Mouse (Mus musculus) thymus, postnatal 25 days (tissue): ENCODE results near the gene Gm45140.

Experiments
- DNase-seq: peaks from one replicate; pipeline ENCODE4 v3.0.0; 2022

Gene Gm45140

DNA sequence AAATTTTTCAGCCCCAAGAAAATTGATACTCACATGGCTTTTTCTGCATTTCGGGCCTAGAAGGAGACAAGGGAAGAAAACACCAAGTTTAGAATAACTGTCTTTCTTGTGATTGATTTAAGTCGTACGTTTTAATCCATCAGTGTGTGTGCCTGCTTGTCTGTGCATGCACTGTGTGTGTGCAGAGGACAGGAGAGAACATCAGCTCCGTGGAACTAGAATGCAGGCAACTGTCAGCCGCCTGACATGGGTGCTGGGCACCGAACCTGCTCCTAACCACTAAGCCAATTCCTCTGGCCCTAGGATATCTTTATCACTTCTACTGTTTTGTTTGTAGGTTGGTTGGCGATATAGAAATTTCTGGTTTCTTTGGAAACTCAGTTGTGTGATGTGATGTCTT is at the start of gene Gm45140:
Gm45140 (minus strand) TSS at position 101 of the 400 bp plus-strand sequence.
- DNase-seq = no peak

DNA sequence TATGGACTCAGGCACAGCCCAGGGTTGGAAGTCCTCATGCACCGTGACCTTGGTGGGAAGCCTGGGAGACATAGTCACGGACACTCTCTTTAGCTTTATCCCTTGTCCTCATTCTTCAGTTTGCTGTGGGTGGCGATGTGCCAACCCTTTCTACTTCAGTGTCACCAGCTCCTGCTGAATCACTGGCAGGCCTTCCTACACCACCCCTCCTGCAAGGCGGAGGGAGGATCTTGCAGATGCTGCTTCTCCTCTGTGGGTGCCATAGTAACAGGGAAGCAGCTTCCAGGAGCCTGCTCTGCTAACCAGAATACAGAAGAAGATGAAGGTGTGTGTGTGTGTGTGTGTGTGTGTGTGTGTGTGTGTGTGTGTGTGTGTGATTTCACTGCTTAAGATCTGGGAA is 47.2 kb upstream of the Gm45140 start:
- no peak for DNase-seq

- DNase-seq = no peak
These were observed 46.6 kb upstream of the Gm45140 start for GRCm38 (mm10) chr6:87882221-87882620.

- peak; percentile 31 for DNase-seq
These were observed 44.0 kb upstream of the Gm45140 start for GRCm38 (mm10) chr6:87879628-87880027.

GRCm38 (mm10) chr6:87879010-87879409 is 43.4 kb upstream of the Gm45140 start:
- no peak for DNase-seq

GRCm38 (mm10) chr6:87876068-87876643 is 40.6 kb upstream of the Gm45140 start:
- DNase-seq = no peak

- DNase-seq = no peak
These were observed 40.0 kb upstream of the Gm45140 start for GRCm38 (mm10) chr6:87875562-87875961.

DNA sequence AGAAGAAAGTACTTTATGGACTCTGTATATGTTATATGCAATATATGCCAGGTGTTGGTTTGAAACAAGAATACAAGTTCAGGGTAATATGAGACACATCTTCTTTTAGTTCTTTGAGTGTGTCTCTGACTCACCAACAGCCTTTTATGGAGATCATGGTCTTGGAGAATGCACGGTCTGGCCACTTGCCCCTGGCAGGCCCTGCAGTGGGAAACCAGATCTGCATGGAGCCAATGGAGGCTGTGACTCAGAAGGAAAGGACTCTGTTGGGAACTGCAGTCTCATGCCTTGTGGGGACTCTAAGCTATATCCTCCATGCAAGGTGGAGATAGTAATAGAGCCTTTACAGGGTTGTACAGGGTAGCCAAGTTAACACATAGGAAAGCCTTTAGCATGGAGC is 39.5 kb upstream of the Gm45140 start:
- DNase-seq = no peak

DNA sequence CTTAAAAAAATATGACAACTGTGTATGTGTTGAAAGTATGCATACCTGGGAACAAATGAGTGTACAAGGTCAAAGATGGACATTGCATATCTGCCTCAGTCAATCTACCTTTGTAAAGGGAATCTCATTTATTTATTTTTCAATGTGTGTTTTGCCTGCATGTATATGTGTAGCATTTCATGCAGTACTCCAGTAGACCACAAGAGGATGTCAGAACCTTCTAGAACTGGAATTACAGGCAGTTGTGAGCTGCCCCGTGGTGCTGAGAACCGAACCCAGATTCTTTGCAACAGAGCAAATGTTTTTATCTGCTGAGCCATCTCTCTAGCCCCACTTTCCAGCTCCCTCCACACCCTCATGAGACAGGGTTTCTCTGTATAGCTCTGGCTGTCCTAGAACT is 38.4 kb upstream of the Gm45140 start:
- no peak for DNase-seq

- DNase-seq = no peak
These were observed 37.5 kb upstream of the Gm45140 start for GRCm38 (mm10) chr6:87873104-87873503.

DNA sequence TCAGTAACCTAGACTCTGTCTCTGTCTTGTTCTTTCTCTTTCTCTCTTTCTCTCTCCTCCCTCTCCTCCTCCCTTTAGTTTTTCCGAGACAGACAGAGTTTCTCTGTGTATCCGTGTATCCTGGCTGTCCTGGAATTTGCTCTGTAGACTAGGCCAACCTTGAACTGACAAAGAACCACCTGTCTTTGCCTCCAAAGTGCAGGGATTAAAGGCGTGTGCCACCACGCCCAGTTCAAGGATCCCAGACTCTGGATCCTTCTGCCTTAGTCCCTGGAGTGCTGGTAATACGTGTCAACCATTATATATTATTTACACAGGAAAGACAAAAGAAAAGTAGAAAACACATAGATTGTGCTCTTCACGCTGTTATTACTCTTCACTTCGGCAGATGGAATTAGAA is 35.6 kb upstream of the Gm45140 start:
- no peak for DNase-seq

DNA sequence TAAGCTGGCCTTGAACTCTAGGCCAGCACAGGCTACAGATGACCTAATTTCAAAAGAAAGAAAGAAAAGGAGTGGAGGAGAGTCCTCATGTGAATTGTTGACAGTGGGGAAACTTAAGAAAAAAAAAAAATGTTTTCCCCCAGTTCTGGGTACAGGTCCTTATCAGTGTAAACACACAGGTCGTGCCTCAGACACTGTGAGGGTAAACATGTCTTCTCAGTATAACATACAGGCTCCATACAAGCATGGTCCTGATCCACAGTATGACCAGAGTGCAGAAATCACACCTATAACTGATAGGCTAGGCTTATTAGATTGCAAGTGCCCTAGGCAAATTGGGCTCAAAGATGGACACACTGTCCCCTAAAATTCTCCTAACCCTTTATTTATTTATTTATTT is 34.8 kb upstream of the Gm45140 start:
- no peak for DNase-seq

DNA sequence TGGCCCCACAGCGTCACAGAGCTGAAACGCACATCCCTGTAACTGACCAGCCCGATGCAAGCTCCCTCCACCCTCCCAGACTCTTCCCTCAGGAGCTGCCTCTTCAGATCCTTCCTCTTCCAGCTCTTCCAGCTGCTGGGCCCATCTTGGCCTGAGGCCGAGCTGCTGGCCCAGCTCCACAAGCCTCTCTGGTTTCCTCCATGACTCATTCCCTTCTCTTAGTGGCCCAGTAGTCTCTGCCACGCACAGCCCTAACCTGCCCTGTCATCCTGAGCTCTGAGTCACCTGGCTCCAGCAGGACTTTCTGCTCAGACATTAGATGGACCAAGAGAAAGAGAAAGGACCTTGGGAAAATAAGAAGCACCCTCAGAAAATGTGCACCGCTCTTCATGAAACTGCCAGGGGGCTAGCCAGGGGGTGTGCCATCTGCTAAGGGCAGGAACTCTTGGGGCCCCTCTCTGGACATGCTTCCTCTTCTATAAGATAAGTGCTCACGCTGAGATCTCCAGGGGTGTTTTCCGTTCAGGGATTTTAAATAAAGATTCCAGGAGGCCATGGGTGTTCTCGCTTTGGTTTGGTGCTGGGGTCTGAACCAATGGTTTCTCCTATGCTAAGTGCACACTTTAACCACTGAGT is 33.4 kb upstream of the Gm45140 start:
- no peak for DNase-seq

- no peak for DNase-seq
These were observed 31.7 kb upstream of the Gm45140 start for GRCm38 (mm10) chr6:87867256-87867655.

GRCm38 (mm10) chr6:87866211-87866610 is 30.6 kb upstream of the Gm45140 start:
- no peak for DNase-seq

DNA sequence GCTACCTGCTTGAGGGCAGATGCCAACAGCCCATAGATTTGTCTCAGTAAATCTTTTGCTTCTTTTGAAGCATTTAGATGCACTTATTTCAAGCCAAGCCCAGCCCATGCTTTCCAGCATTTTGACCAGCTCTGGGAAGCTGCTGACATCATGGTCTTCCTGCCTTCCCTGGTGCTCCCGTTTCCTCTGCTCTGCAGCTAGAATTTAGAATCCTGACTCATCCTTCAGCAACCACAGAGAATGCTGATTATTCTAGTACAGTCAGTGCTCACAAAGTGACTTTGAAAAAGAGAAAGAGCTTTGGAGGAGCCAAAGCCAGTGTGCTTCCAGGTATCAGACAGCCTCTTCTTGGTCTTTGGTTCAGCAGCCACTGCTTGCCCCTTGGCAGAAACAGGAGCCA is 21.5 kb upstream of the Gm45140 start:
- DNase-seq = no peak

GRCm38 (mm10) chr6:87853446-87853845 is 17.9 kb upstream of the Gm45140 start:
- DNase-seq = no peak

- DNase-seq = no peak
These were observed 16.3 kb upstream of the Gm45140 start for GRCm38 (mm10) chr6:87851871-87852270.

- DNase-seq = peak; percentile 97
These were observed 15.5 kb upstream of the Gm45140 start, which contains the start of gene Cnbp for GRCm38 (mm10) chr6:87850900-87851614. Gene Cnbp, minus strand, starts transcription at chr6:87851106.

- no peak for DNase-seq
These were observed 14.7 kb upstream of the Gm45140 start for GRCm38 (mm10) chr6:87850155-87850899.

DNA sequence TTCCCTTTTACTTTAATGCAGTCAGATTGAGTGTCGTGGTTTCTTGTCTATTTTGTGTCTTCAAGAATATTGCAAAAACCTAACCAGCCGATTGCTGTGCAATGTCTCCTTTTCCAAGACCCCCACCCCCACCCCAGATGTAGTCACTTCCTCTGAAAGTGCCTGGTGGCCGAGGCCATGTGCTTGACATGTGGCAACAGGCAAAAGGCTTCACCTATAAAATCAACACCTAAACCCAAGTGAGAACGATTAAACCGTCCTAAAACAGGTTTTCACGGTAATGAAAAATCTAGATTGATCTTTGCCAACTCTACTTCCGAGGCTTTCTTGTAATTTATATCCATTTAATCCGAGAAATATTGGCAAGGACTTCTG is 14.2 kb upstream of the Gm45140 start:
- peak; percentile 16 for DNase-seq

DNA sequence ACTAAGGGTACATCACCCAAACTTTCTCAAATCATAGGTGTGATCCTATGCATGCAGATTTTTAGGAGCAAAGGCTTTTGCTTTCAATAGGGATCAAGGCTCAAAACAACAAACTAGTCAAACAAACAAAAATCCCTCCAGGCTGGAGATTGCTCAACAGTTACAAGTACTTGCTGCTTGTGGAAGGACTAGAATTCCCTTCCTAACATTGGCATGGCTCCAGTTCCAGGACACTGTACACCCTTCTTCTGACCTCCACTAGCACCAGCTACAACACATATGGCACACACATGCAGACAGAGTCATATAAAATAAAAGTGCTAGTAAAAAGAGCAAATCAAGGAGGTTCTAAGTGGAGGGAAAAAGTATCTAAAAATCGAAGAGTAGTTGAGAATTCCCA is 11.2 kb upstream of the Gm45140 start:
- no peak for DNase-seq

- no peak for DNase-seq
These were observed 9.6 kb upstream of the Gm45140 start for GRCm38 (mm10) chr6:87845031-87845695.
